Mouse (Mus musculus) embryonic fibroblast, embryonic 13.5 days (primary cell): ENCODE results near the gene Rsl24d1.

Experiments used
- CTCF ChIP-seq: IDR thresholded peaks from 2 replicates; pipeline ENCODE4 v1.5.1; 2011; ENCODE audit warnings: mild to moderate bottlenecking, control low read depth, low read length, moderate library complexity, borderline replicate concordance; ENCODE audit not compliant: insufficient read depth
- POLR2A ChIP-seq: IDR thresholded peaks from 2 replicates; pipeline ENCODE4 v1.6.1; 2011; ENCODE audit warnings: low read depth, mild to moderate bottlenecking, control low read depth, low read length, moderate library complexity

GRCm38 (mm10) chr9:73105771-73106170 is 7.5 kb upstream of the Rsl24d1 start:
- TF ChIP-seq CTCF (no peak), POLR2A (no peak)
